Mouse (Mus musculus): Measurements from ENCODE around the gene Cckar.

Cckar gene

DNA sequence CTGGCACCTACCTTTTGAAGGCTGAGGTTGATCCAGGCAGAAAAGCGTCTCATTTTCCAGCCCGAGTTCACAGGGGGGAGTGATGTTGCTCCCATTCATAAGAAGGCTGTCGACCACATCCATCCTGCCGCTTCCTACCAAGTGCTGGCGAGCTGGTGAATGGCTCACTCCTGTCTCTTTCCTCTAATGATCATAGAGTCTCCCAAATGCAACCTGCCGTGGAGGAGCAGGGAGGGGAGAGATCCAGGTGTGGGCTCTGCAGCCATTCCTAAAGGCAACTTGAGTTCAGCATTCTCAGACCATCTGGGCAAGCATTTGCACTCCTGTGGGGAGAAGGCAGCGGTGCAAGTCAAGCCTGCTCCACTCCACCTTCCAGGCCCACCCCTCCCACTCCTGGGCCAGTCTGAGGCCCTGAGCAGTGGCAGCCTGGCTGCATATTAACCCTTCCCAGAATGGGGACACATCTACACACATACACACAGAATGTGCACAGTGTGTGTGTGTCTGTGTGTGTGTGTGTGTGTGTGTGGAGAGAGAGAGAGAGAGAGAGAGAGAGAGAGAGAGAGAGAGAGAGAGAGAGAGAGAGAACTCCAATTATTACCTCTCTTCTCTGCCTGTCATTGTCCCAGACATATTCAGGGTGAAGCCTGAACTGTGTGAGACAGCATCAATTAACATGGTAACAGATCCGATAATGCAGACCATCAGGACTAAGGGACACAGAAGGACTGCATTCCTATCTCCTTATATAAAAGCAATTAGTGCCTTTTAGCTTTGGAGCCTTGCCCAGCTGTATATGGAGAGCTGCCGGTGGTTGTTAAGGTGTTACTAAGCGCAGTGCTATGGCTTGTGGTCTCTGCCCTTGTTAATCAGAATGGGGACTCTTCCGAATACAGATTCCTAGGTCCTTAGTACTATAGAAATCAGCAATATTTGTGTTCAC, at the start of gene Cckar:
TSS of gene Cckar (minus strand) at position 471 of the 943 bp plus-strand sequence.
- no peak for DNase-seq (ENCODE audit: low read depth, low spot score)

GRCm38 (mm10) chr5:53744061-53744460, 36.6 kb upstream of the Cckar start:
- no peak for DNase-seq (ENCODE audit: low read depth, low spot score)

DNA sequence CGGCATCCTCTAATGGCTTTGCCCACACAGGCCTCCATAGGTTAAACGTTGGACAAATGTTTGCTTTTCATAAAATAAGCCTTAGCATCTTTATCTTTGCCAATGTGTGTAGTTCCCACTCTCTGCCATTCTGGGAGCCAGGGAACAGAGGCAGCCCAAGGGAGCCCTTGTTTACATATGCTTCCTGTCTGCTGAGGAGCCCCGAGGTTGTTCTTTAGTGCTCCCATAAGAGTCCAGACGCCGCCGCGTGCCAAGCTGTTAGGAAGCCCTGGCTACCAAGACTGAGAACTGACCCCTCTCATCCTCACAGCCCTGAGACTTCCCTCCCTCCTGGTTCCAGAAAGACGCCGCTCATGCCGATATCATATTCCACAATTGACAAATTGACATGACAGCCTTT, 25.4 kb upstream of the Cckar start:
- no peak for DNase-seq (ENCODE audit: low read depth, low spot score)

- DNase-seq (ENCODE audit: low read depth, low spot score), result no peak
Observed at GRCm38 (mm10) chr5:53727606-53728005, 20.1 kb upstream of the Cckar start.

GRCm38 (mm10) chr5:53726011-53726410, 18.5 kb upstream of the Cckar start:
- DNase-seq (ENCODE audit: low read depth, low spot score), result no peak

DNA sequence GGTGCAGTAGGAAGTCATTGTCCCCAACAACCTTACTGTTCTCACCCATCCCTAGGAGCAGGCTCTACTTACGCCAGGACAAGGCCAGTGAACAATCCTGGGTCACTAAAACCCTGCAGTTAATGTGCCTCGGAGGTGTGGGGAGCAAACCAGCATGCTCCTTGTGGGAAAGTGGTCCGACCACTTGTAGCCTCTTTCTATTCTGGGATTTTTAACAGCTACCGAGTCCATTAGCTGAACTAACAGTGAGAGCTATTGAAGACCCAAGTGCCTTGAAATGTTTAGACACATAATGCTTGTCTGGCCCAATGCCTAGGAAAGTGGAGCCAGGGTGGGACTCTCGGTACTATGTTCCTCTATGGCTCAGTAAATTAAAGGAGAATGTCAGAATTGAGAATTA, 9.0 kb upstream of the Cckar start:
- DNase-seq (ENCODE audit: low read depth, low spot score), result no peak

GRCm38 (mm10) chr5:53711277-53711676, 3.8 kb upstream of the Cckar start:
- no peak for DNase-seq (ENCODE audit: low read depth, low spot score)

DNA sequence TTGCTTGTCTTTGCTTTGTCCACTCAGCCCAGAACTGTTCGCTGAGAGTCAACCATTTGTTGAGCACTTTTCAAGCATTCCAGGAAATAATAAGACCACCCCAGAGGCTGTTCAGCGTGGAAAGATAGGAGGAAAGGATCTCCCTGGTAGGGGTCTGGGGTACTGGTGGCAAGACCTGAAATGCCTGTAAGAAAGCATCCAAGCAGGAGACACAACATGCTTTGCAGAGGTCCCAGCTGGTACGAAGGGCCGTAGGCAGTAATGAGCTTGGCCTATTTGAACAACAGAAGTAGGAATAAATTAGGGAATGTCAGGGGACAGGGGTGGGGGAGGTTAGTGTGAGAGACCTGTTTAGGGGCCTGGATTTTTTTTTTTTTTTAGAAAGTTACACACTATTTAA, 686 bp upstream of the Cckar start:
- DNase-seq (ENCODE audit: low read depth, low spot score), result no peak

GRCm38 (mm10) chr5:53702686-53703085, 4.8 kb downstream of the Cckar start:
- no peak for DNase-seq (ENCODE audit: low read depth, low spot score)

GRCm38 (mm10) chr5:53697794-53698193, 9.7 kb downstream of the Cckar start:
- DNase-seq (ENCODE audit: low read depth, low spot score), result no peak

- no peak for DNase-seq (ENCODE audit: low read depth, low spot score)
Observed at GRCm38 (mm10) chr5:53696701-53697100, 10.8 kb downstream of the Cckar start.

- DNase-seq (ENCODE audit: low read depth, low spot score), result no peak
Observed at GRCm38 (mm10) chr5:53692662-53693061, 14.8 kb downstream of the Cckar start.

- DNase-seq (ENCODE audit: low read depth, low spot score), result no peak
Observed at GRCm38 (mm10) chr5:53692100-53692499, 15.4 kb downstream of the Cckar start.

GRCm38 (mm10) chr5:53691577-53691976, 15.9 kb downstream of the Cckar start:
- DNase-seq (ENCODE audit: low read depth, low spot score), result no peak

- DNase-seq (ENCODE audit: low read depth, low spot score), result no peak
Observed at GRCm38 (mm10) chr5:53688326-53688725, 19.2 kb downstream of the Cckar start.

DNA sequence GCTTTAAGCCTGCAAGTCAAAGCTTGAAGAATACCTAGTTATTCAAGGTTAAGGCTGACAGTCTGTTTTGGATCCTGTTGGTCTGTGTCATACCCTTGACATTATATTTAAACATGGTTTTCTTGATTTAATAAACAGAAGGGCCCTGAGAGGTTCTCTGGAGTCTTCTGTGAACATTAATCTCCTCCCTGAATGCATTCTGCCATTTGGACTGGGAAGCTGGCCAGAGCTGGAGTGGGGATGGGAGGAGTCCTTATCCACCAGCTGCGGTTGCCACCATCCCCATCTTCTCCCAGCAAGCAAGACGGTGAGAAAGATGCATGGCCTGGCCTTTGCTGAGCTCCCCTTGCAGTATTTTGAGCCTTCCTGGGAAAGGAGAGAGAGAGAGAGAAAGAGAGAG, 21.1 kb downstream of the Cckar start:
- no peak for DNase-seq (ENCODE audit: low read depth, low spot score)

- no peak for DNase-seq (ENCODE audit: low read depth, low spot score)
Observed at GRCm38 (mm10) chr5:53685623-53686022, 21.9 kb downstream of the Cckar start.

- DNase-seq (ENCODE audit: low read depth, low spot score), result no peak
Observed at GRCm38 (mm10) chr5:53684417-53684816, 23.1 kb downstream of the Cckar start.

DNA sequence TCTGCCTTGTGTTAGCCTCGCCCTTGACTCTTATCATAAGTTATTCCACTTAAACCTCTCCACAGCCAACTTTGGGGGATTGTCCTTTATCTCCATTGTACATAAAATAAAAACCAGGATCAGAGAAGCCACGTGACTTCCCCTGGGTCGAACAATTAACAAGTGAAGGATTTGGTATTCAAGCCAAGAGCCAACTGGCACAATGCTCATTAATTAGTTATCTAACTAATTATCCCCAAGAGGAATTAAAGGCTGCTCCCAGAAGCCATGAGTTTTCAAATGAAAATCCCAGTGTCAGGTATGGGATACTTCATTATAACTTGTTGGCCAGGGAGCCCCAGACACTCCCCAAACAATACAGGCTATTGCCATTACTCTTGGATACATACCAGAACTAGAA, 23.6 kb downstream of the Cckar start:
- no peak for DNase-seq (ENCODE audit: low read depth, low spot score)

- no peak for DNase-seq (ENCODE audit: low read depth, low spot score)
Observed at GRCm38 (mm10) chr5:53679651-53680050, 27.9 kb downstream of the Cckar start.

GRCm38 (mm10) chr5:53678036-53678767, 29.3 kb downstream of the Cckar start:
- DNase-seq (ENCODE audit: low read depth, low spot score), result peak; percentile 61

DNA sequence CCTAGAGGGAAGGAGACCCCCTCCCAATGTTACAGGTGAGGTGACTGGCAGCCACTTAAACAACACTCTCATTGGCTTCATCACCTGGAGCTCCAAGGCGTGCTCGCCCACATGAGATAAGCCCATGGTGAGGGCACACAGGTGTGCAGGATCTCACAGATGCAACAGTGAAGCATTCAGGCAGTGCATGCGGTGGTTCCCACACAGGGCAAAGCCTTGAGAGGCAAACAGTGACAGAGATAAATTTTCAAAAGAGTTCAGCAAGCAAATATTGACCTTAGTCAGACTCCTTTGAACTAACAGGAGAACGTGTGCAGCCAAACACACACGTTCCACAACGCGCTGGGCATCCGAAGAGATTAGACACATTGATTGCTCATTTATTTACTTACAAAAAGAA, 30.8 kb downstream of the Cckar start:
- no peak for DNase-seq (ENCODE audit: low read depth, low spot score)
